Mouse (Mus musculus) thymus, postnatal 0 days (tissue): ENCODE data around the gene D7Ertd443e. TPM values are rescaled to one million over a fixed set of nuclear protein-coding genes. Genes with fewer than 3 reads are reported as not detected.
A peak's percentile ranks its signal among the peaks of the same experiment; 100 is the strongest.

Experiments used
- DNase-seq: peaks from one replicate; pipeline ENCODE4 v3.0.0-alpha.2; 2015; ENCODE audit warnings: low spot score
- polyA plus RNA-seq: library from polyadenylated mRNA; unstranded; fragments of >200 nt; fragmentation: Nextera tagmentation; extraction: Ambion mirVana; gene quantifications from 2 replicates; pipeline ENCODE4 v1.2.1, GENCODE M21; 2015

Gene D7Ertd443e
- polyA plus RNA-seq, 1 experiment from 2014 or later, result 0.17 TPM

GRCm38 (mm10) chr7:134229899-134230298 is 155.6 kb downstream of the D7Ertd443e start:
- DNase-seq, result no peak

- no peak for DNase-seq
These were observed 157.5 kb downstream of the D7Ertd443e start for GRCm38 (mm10) chr7:134227773-134228455.

GRCm38 (mm10) chr7:134227101-134227500 is 158.4 kb downstream of the D7Ertd443e start:
- DNase-seq, result no peak

GRCm38 (mm10) chr7:134226231-134226630 is 159.2 kb downstream of the D7Ertd443e start:
- DNase-seq, result no peak

- no peak for DNase-seq
These were observed 160.5 kb downstream of the D7Ertd443e start for GRCm38 (mm10) chr7:134224741-134225612.

GRCm38 (mm10) chr7:134224421-134224740 is 161.1 kb downstream of the D7Ertd443e start:
- peak; percentile 38 for DNase-seq

- DNase-seq, result peak; percentile 46
These were observed 161.9 kb downstream of the D7Ertd443e start for GRCm38 (mm10) chr7:134223444-134224161.

Other genes with a start within 250 kb of the D7Ertd443e start
- gene Adam12, start 153.5 kb downstream of the D7Ertd443e start, polyA plus RNA-seq, result 14.7 and 18.3 TPM in 2 replicates